Mouse (Mus musculus): ENCODE measurements around the gene Ahsg. TPM values are rescaled to one million over a fixed set of nuclear protein-coding genes. Genes with fewer than 3 reads are reported as not detected.
"Not testable (repeated sequence)": the region's sequence is repeated elsewhere in the genome, so short reads cannot be mapped to it uniquely, and the experiment has no call there.

Gene Ahsg
- total RNA-seq, 1 experiment from 2014 or later, result not detected

DNA sequence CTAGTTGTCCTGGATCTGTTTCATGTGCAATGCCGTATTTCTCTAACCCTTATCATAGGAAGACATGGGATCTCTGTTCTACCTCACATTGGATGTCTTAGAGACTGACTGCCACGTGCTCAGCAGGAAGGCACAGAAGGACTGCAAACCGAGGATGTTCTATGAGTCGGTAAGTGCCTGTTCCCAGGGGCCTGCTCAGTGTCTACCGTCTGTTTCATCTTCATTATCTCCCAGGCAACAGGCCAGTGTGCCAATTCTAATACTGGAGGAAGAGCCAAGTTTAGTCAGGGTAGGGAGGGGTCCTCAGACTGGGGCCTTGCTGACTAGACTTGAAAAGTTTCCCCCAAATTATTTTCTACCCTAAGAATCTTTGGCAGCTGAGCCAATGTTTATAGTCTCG is 38.5 kb downstream of the Ahsg start:
- no peak for ATAC-seq (ENCODE audit: extremely low read depth, insufficient number of reproducible peaks, low FRiP score, poor library complexity, severe bottlenecking)

DNA sequence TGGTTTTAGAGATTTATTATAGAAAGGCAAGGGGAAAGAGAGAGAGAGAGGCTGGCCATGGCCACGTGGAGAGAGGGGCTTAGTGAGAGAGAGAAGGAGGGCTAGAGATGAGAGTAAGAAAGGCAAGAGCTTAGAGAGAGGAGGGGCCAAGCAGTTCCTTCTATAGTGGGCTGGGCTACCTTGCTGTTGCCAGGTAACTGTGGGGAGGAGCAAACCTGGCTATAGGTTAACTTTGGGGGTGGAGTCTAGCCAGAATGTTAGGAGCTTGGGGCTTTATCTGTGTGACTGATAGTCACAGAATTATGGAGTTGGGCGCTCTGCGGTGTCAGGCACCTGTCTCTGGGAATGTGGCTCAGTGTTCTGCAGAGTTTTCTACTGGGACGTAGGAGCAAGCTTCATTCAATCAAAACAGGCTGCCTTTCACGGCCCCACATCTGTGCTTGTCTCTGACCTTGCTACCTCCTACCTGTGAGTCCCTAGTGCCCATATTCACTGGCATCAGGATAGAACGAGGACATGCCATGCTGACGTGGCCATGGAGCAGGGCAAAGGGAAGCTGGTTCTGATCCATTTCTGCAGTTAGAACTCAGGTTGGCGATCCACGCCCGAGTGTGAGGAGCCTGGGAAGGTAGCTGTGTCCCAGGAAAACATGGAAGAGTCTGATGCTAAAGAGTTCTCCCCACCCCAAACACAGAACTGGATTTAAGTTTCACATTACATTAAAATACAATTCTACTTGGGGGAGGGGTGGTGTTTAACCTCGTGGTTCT is 40.5 kb downstream of the Ahsg start:
- ATAC-seq (ENCODE audit: extremely low read depth, insufficient number of reproducible peaks, low FRiP score, poor library complexity, severe bottlenecking), result no peak

DNA sequence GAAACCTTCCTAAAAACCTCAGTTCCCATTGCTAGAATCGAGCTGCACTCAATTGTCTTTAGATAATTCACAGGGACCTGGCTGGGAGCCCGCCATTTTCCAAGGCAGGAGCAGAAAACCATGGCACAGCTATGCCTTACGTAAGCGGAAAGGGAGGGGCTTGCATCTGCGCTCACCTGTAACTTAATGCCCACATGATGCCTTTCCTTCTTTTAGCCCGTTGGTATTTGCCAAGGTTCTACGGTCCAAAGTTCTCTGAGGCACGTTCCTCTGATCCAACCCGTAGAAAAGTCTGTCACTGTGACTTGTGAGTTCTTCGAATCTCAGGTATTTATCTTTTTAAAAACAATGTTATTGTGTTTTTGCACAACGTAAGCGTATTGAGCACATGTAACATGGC is 46.6 kb downstream of the Ahsg start:
- ATAC-seq (ENCODE audit: extremely low read depth, insufficient number of reproducible peaks, low FRiP score, poor library complexity, severe bottlenecking), result no peak

DNA sequence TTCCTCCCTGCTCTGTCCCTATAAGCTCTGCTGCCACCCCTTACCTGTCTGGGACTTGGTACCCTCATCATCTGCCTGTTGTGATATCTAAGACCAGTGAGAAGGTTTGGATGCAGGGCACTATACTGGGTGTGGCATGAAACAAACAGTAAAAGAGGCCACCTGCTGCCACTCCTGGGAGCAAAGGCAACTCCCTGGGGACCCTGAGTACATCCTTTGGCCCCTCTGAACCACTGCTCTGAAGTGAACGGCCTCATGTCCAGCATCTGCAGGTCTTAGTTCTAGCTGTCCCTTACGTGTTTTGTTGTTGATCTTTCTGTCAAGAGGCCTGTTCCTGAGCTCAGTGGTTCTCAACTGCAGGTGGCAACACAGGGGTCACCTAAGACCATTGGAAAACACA is 47.5 kb downstream of the Ahsg start:
- no peak for ATAC-seq (ENCODE audit: extremely low read depth, insufficient number of reproducible peaks, low FRiP score, poor library complexity, severe bottlenecking)

DNA sequence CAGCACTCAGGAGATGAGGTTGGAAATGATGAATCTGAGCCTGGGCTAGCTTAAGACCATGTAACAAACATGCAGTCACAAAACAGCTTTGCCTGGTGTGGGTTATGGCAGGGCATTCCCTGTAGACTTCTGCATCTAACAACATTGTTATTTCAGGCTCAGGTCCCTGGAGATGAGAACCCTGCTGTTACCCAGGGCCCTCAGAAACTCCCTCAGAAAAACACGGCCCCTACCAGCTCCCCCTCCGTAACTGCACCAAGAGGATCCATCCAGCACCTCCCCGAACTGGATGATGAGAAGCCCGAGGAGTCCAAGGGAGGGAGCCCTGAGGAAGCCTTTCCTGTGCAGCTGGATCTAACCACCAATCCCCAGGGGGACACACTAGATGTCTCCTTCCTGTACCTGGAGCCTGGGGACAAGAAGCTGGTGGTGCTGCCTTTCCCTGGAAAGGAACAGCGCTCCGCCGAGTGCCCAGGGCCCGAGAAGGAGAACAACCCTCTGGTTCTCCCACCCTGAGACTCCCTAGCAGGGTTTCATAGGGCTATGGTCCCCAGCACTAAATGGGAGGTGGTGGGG is 48.1 kb downstream of the Ahsg start:
- no peak for ATAC-seq (ENCODE audit: extremely low read depth, insufficient number of reproducible peaks, low FRiP score, poor library complexity, severe bottlenecking)

DNA sequence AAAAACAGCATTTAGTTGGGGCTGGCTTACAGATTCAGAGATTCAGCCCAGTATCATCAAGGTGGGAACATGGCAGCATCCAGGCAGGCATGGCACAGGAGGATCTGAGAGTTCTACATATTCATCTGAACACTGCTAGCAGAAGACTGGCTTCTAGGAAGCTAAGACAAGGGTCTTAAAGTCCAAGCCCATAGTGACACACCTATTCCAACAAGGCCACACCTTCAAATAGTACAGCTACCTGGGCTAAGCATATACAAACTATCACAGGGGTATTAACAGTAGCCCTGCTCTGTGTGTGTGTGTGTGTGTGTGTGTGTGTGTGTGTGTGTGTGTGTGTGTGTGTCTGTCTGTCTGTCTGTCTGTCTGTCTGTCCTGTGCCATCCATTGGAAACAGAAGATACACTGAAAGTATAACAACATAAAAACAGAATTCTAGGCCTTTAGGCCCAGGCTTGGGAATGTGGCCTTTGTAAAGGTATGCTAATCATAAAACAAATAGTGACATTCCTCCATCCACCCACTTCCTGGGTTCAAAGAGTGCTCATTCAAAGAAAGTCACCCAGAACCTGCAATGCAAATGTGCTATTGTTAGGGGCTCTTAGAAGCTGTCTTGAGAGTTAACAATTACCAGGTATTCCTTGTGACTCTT is 50.9 kb downstream of the Ahsg start:
- not testable (repeated sequence) for ATAC-seq (ENCODE audit: extremely low read depth, insufficient number of reproducible peaks, low FRiP score, poor library complexity, severe bottlenecking)

DNA sequence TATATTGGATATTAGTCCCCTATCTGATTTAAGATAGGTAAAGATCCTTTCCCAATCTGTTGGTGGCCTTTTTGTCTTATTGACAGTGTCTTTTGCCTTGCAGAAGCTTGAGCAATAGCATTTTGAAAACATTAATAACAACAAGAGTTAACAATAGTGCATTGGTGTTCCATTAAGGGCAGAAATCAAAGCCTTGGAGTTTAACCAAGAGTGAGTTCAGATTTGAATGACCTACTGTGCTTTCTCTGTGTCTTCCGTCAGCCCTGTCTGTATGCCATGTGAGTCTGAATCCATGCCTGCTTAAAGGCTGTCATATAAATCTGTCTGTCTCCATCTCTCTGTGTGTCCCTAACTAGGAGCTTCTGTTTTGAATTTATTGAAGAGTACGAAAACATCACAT is 56.3 kb downstream of the Ahsg start:
- ATAC-seq (ENCODE audit: extremely low read depth, insufficient number of reproducible peaks, low FRiP score, poor library complexity, severe bottlenecking), result no peak

Other genes with a start within 250 kb of the Ahsg start
- 15.0 and 15.5 TPM in 2 replicates for gene Dgkg, start 234.1 kb upstream of the Ahsg start, total RNA-seq (2017)
- not detected in 2 replicates for gene Crygs, start 79.7 kb upstream of the Ahsg start, total RNA-seq (2017)
- 19.2 and 22.8 TPM in 2 replicates for gene Tbccd1, start 33.6 kb upstream of the Ahsg start, total RNA-seq (2017)
- 98.7 and 103 TPM in 2 replicates for gene Dnajb11, start 33.4 kb upstream of the Ahsg start, total RNA-seq (2017)
- not detected in 2 replicates for gene Fetub, start 27.1 kb downstream of the Ahsg start, total RNA-seq (2017)
- not detected in 2 replicates for gene Hrg, start 59.8 kb downstream of the Ahsg start, total RNA-seq (2017)
- not detected in 2 replicates for gene Kng2, start 138.2 kb downstream of the Ahsg start, total RNA-seq (2017)
- not detected in 2 replicates for gene Kng1, start 166.6 kb downstream of the Ahsg start, total RNA-seq (2017)
- 1,840 and 1,846 TPM in 2 replicates for gene Eif4a2, start 216.2 kb downstream of the Ahsg start, total RNA-seq (2017)
- 6.8 and 7.1 TPM in 2 replicates for gene Rfc4, start 236.5 kb downstream of the Ahsg start, total RNA-seq (2017)